Comparison of ENCODE assay signal across 21 mouse cellular contexts in the genomic region with DNA sequence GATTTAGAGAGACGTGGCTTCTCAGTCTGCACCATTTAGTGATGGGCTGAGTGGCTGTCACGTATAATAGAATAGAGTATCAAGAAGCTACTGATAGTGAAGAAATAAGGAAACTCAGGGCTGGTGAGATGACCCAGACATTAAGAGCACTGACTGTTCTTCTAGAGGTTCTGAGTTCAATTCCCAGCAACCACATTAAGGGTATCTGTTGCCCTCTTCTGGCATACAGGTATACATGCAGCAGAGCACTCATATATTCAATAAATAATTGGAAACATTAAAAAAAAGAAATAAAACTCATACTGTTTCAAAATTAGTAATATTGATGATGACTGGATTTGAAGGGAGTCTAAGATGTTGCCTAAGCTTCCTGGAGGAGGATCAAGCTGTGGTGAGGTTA.
"Had no signal": no experiment of that assay in that cellular context is flagged by ENCODE, and none has a peak within 500 bp of the region (broad histone marks: within the 10 kb centered on the region; RNA-seq: fewer than 3 reads in every experiment).

No protein-coding gene starts in this region.

- H3K4me3 ChIP-seq: midbrain, embryonic 10.5 days; midbrain, embryonic 12.5 days; myocyte; neural tube, embryonic 13.5 days; neural tube, embryonic 15.5 days had no signal

- H3K9me3 ChIP-seq: megakaryocyte, embryonic 14.5 days; midbrain, embryonic 10.5 days; midbrain, embryonic 12.5 days; neural tube, embryonic 13.5 days; neural tube, embryonic 15.5 days had no signal

- H3K27ac ChIP-seq: macrophage; midbrain, embryonic 10.5 days; midbrain, embryonic 12.5 days; neural tube, embryonic 13.5 days; neural tube, embryonic 15.5 days had no signal

- ATAC-seq: midbrain, embryonic 16.5 days had no signal

- H3K4me1 ChIP-seq: midbrain, embryonic 12.5 days; neural tube, embryonic 13.5 days; neural tube, embryonic 15.5 days had no signal

- DNase-seq: lung, adult 18-20 months; lung, embryonic 14.5 days; lung, postnatal 14 days; lung, postnatal 36 days; midbrain, embryonic 14.5 days; retina, postnatal 1 day; right cerebral cortex, adult 18-20 months; right cerebral cortex, postnatal 25 days; right cerebral cortex, postnatal 4 days; spleen, adult 18-20 months; thymus, adult 2 months; thymus, postnatal 25 days; thymus, postnatal 4 days had no signal

- H3K27me3 ChIP-seq: megakaryocyte, embryonic 14.5 days; midbrain, embryonic 12.5 days; neural tube, embryonic 13.5 days; neural tube, embryonic 15.5 days had no signal

- H3K9ac ChIP-seq: lung, embryonic 14.5 days; midbrain, embryonic 12.5 days; neural tube, embryonic 13.5 days; neural tube, embryonic 15.5 days had no signal

- H3K36me3 ChIP-seq: midbrain, embryonic 10.5 days; midbrain, embryonic 12.5 days; neural tube, embryonic 13.5 days; neural tube, embryonic 15.5 days had no signal

- H3K4me2 ChIP-seq: lung, embryonic 14.5 days; midbrain, embryonic 12.5 days; neural tube, embryonic 13.5 days; neural tube, embryonic 15.5 days had no signal
